Mouse (Mus musculus): ENCODE measurements at regions not wholly inside any gene's neighbourhood (a gene's known extent, or its start where the extent isn't known, plus 50 kb on each side); places are given as distances from the start of the nearest gene placed in this dataset.

DNA sequence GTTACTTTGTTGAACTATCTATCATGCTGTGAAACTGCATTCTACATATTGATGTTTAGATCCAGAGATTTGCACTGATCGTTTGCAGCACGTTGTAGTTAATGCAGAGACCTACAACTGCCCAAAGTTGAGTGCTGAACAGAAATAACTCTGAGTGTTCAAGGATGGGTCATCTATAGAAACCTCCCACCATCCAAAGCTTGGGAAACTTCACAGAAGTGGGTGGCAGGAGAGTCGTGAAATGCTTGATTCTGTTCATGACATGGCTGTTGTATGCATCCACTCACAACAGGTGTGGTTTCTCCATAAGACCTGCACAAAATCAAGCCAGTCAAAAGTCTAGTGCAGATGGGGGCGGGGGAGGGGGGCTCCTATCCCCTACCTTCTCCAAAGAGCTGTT lies 102.8 kb upstream of the Otud7a start:
- TF ChIP-seq POLR2A (IDR thresholded peaks at IDR 0.05; ENCODE audit: extremely low read depth, insufficient read depth, low read length) (no peak), CTCF (IDR thresholded peaks at IDR 0.05; ENCODE audit: extremely low read depth, insufficient read depth, low read length) (no peak)

Data from cortical plate, adult 2 months (tissue).